Mouse (Mus musculus): ENCODE results near the gene Nfe2l1.

GRCm38 (mm10) chr11:96795491-96795890 lies 34.3 kb downstream of the Nfe2l1 start:
- no peak for TF ChIP-seq MAX (IDR thresholded peaks at IDR 0.05)
- no peak for TF ChIP-seq USF1 (IDR thresholded peaks at IDR 0.05; ENCODE audit: low read depth)
- TF ChIP-seq MYOD1 (IDR thresholded peaks at IDR 0.05; ENCODE audit: control insufficient read depth, insufficient read length, low read depth): no peak
- no peak for TF ChIP-seq CTCF (IDR thresholded peaks at IDR 0.05; ENCODE audit: control insufficient read depth, insufficient read depth, insufficient read length)
